Mouse (Mus musculus) kidney, embryonic 16.5 days (tissue): ENCODE measurements around the gene Mcm8. TPM values are rescaled to one million over a fixed set of nuclear protein-coding genes. Genes with fewer than 3 reads are reported as not detected.

Experiments
- ATAC-seq: fragments of 200-750 bp; cut with Nextera tagmentation; 2 replicates; pipeline ENCODE4 v1.8.0; 2017; ENCODE audit warnings: moderate TSS enrichment; ENCODE audit not compliant: low FRiP score, low TSS enrichment
- H3K27ac ChIP-seq: fragments of 300-500 bp; sonication (generic); 2 replicates; pipeline ENCODE4 v1.5.1; 2014; ENCODE audit warnings: low read length
- H3K27me3 ChIP-seq: fragments of 300-500 bp; sonication (generic); 2 replicates; pipeline ENCODE4 v1.6.1; 2014; ENCODE audit warnings: low read length, control low read depth, mixed read lengths; ENCODE audit not compliant: insufficient read depth
- H3K36me3 ChIP-seq: fragments of 300-500 bp; sonication (generic); 2 replicates; pipeline ENCODE4 v1.6.1; 2014; ENCODE audit warnings: low read length, control low read depth, mixed read lengths; ENCODE audit not compliant: insufficient read depth
- H3K4me1 ChIP-seq: fragments of 300-500 bp; sonication (generic); 2 replicates; pipeline ENCODE4 v1.6.1; 2014; ENCODE audit warnings: low read length, control low read depth, mixed read lengths; ENCODE audit not compliant: insufficient read depth
- H3K4me2 ChIP-seq: fragments of 300-500 bp; sonication (generic); replicated peaks from 2 replicates; pipeline ENCODE4 v1.6.1; 2014; ENCODE audit warnings: low read depth, low read length
- H3K4me3 ChIP-seq: fragments of 300-500 bp; sonication (generic); 2 replicates; pipeline ENCODE4 v1.5.1; 2014; ENCODE audit warnings: mild to moderate bottlenecking, low read length
- H3K9ac ChIP-seq: fragments of 300-500 bp; sonication (generic); replicated peaks from 2 replicates; pipeline ENCODE4 v1.6.1; 2014; ENCODE audit warnings: low read length
- H3K9me3 ChIP-seq: fragments of 300-500 bp; sonication (generic); 2 replicates; pipeline ENCODE4 v1.6.1; 2016; ENCODE audit warnings: low read length, control low read depth
- WGBS: fragments of 180-500 bp; shearing (Covaris S2); extraction: QIAGEN DNeasy Blood & Tissue Kit; methylation state at CpG from one replicate; pipeline ENCODE4 v1.1.7; 2014; 5-methylcytosine and 5-hydroxymethylcytosine counted together
- polyA plus RNA-seq: library from polyadenylated mRNA; unstranded; fragments of >200 nt; fragmentation: Nextera tagmentation; extraction: Ambion mirVana; gene quantifications from 2 replicates; pipeline ENCODE4 v1.2.1, GENCODE M21; 2015

The Mcm8 gene
- polyA plus RNA-seq, 1 experiment from 2014 or later, result 13.8 TPM

GRCm38 (mm10) chr2:132846407-132847358 lies 30.7 kb downstream of the Mcm8 start, which contains the start of gene Crls1:
TSS of gene Crls1 (plus strand) at chr2:132846666.
- under 1% methylated on average over 84 of the region's 96 CpGs for WGBS
- peak within 1 kb of the TSS; percentile 75 for H3K4me2 ChIP-seq
- ATAC-seq, result peak; percentile 94
- peak within 1 kb of the TSS; percentile 96 for H3K4me3 ChIP-seq
- no peaks in the 10 kb centered on the region for H3K9me3 ChIP-seq
- peak within 1 kb of the TSS; percentile 89 for H3K9ac ChIP-seq
- H3K36me3 ChIP-seq, result 0 out of 2 replicates have a peak, but pooled peaks cover 3% of the 10 kb centered on the region
- no peaks in the 10 kb centered on the region for H3K27me3 ChIP-seq
- peak within 1 kb of the TSS; percentile 91 for H3K27ac ChIP-seq
- peaks cover 11% of the 10 kb centered on the region for H3K4me1 ChIP-seq

DNA sequence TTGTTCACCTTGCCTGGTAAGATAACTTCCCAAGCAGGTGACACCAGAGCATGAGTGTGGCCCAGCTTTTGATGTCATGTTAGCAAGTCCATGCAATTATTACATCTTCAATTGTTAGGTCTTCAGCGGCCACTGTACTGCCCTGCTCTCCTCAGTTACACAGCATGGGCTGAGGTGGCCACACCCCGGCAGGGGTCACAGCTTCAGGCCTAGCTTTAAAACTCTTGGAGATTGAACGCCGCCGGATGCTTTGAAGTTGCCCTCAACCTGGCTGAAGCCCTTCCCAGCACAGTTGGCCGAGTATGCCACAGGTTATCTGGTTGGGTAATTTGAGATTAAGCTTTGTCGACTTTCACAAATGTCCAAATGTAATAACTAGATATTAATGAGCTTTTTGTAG lies 31.6 kb downstream of the Mcm8 start:
- H3K4me3 ChIP-seq, result peak overlapping the region; percentile 96
- no peaks in the 10 kb centered on the region for H3K27me3 ChIP-seq
- H3K36me3 ChIP-seq, result 0 out of 2 replicates have a peak, but pooled peaks cover 6% of the 10 kb centered on the region
- H3K4me1 ChIP-seq, result peaks cover 11% of the 10 kb centered on the region
- H3K9ac ChIP-seq, result peak overlapping the region; percentile 89
- no peak for ATAC-seq
- H3K27ac ChIP-seq, result no peak overlapping the region
- no peaks in the 10 kb centered on the region for H3K9me3 ChIP-seq
- 10% methylated on average over 7 of the region's 7 CpGs for WGBS
- H3K4me2 ChIP-seq, result peak overlapping the region; percentile 75

GRCm38 (mm10) chr2:132848361-132848760 lies 32.4 kb downstream of the Mcm8 start:
- Histone ChIP-seq H3K27me3 (no peaks in the 10 kb centered on the region), H3K4me3 (no peak overlapping the region), H3K9me3 (no peaks in the 10 kb centered on the region), H3K9ac (no peak overlapping the region), H3K4me1 (peaks cover 11% of the 10 kb centered on the region), H3K36me3 (0 out of 2 replicates have a peak, but pooled peaks cover 6% of the 10 kb centered on the region), H3K4me2 (no peak overlapping the region), H3K27ac (no peak overlapping the region)
- ATAC-seq, result no peak
- 86% methylated on average over 4 of the region's 4 CpGs for WGBS

DNA sequence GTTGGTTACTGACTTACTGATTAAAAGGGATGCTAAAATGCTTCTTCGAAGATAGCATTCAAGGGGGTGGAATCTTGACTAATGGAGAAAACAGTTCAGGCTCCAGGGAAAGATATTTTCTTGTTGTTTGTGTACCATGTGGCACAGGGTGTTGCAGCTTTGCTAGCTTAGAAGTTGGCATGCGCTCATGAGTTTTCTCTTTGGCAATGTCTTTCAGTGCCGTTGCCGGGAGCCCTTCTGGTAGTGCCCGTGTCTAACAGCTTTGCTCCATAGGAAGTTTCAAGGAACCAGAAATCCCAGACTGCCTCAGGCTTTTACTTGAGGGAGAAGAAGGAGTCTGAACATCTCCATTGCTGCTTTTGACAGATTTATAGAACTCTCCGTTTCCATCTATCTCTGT lies 33.2 kb downstream of the Mcm8 start:
- no peak for ATAC-seq
- WGBS, result 90% methylated on average over 6 of the region's 6 CpGs
- H3K27ac ChIP-seq, result no peak overlapping the region
- H3K36me3 ChIP-seq, result 0 out of 2 replicates have a peak, but pooled peaks cover 6% of the 10 kb centered on the region
- H3K9me3 ChIP-seq, result no peaks in the 10 kb centered on the region
- no peak overlapping the region for H3K4me3 ChIP-seq
- H3K9ac ChIP-seq, result no peak overlapping the region
- peaks cover 11% of the 10 kb centered on the region for H3K4me1 ChIP-seq
- no peak overlapping the region for H3K4me2 ChIP-seq
- no peaks in the 10 kb centered on the region for H3K27me3 ChIP-seq

DNA sequence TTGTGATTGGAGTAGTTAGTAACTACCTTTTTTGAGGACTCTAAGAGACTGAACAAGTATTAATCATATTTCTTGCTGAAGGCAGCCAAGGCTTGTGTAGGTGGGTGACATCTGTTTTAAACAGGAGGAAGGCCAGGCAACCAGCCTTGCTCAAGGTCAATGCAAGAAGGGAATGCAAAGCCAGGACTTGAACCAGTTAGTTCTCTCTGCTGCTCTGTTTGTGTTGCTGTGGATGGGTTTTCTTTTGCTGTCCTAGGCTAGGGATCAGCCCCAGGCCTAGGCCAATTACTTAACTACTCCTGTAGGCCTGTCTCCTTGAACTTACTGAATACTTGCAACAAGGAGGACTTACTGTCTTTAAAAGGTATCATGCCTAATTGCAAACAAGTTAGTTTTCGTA lies 37.1 kb downstream of the Mcm8 start:
- Histone ChIP-seq H3K27me3 (no peaks in the 10 kb centered on the region), H3K4me2 (no peak overlapping the region), H3K4me3 (no peak overlapping the region), H3K9me3 (no peaks in the 10 kb centered on the region), H3K36me3 (0 out of 2 replicates have a peak, but pooled peaks cover 5% of the 10 kb centered on the region), H3K9ac (no peak overlapping the region), H3K4me1 (peaks cover 3% of the 10 kb centered on the region; the same call in 1 of the 2 replicates), H3K27ac (no peak overlapping the region)
- ATAC-seq, result no peak
- 96% methylated on average over 1 of the region's 1 CpGs for WGBS

- H3K36me3 ChIP-seq, result 0 out of 2 replicates have a peak, but pooled peaks cover 5% of the 10 kb centered on the region
- H3K9ac ChIP-seq, result no peak overlapping the region
- H3K4me2 ChIP-seq, result no peak overlapping the region
- WGBS, result 86% methylated on average over 5 of the region's 5 CpGs
- no peaks in the 10 kb centered on the region for H3K27me3 ChIP-seq
- no peaks in the 10 kb centered on the region for H3K4me1 ChIP-seq
- no peak overlapping the region for H3K27ac ChIP-seq
- no peaks in the 10 kb centered on the region for H3K9me3 ChIP-seq
- no peak for ATAC-seq
- no peak overlapping the region for H3K4me3 ChIP-seq
Measured at GRCm38 (mm10) chr2:132856333-132856732, 40.4 kb downstream of the Mcm8 start.

DNA sequence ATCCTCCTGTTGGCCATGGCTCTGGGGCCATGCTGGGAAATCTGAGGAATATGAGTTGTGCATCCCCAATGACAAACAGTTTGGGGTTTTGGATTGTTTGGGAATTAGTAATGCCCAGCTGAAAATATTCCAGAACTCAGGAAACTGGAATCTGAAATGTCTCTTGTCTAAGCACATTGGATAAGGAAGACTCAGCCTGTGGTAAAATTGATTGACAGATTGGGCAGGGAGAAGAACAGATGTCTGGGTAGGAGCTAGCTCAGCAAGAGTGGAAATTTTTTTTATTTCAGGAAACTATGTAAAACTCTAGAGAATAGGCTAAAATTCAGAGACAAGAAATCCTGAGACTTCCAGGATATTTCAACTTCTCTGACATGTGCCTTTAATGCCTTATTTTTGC lies 44.5 kb downstream of the Mcm8 start:
- no peaks in the 10 kb centered on the region for H3K27me3 ChIP-seq
- no peak overlapping the region for H3K4me2 ChIP-seq
- no peak overlapping the region for H3K4me3 ChIP-seq
- H3K4me1 ChIP-seq, result no peaks in the 10 kb centered on the region
- H3K9ac ChIP-seq, result no peak overlapping the region
- no peaks in the 10 kb centered on the region for H3K9me3 ChIP-seq
- no peak for ATAC-seq
- peaks cover 14% of the 10 kb centered on the region; the same call in 1 of the 2 replicates for H3K36me3 ChIP-seq
- no peak overlapping the region for H3K27ac ChIP-seq

GRCm38 (mm10) chr2:132861456-132861855 lies 45.5 kb downstream of the Mcm8 start:
- H3K27ac ChIP-seq, result no peak overlapping the region
- no peak for ATAC-seq
- no peaks in the 10 kb centered on the region for H3K4me1 ChIP-seq
- no peak overlapping the region for H3K9ac ChIP-seq
- no peak overlapping the region for H3K4me3 ChIP-seq
- no peaks in the 10 kb centered on the region for H3K9me3 ChIP-seq
- WGBS, result 96% methylated on average over 2 of the region's 2 CpGs
- H3K4me2 ChIP-seq, result no peak overlapping the region
- peaks cover 17% of the 10 kb centered on the region; the same call in 1 of the 2 replicates for H3K36me3 ChIP-seq
- no peaks in the 10 kb centered on the region for H3K27me3 ChIP-seq

DNA sequence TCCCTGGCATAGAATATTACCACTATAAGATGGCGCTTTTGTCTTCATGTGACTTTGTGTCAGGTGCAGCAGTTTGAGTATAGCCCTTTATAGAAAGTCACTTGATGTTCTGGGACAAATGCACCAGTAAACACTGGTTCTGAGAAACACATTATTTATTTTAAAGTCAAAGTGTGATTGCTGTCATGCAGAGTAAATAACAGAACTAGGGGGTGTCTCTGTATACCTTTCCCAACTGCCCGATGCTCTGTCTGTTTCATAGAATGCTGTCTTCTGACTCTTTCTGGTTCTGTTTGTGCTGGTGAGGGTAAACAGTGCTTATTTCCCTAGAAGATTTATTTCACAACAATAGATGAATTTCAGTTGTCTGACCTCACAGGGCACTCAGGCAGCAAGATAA lies 47.4 kb downstream of the Mcm8 start:
- no peaks in the 10 kb centered on the region for H3K4me1 ChIP-seq
- H3K36me3 ChIP-seq, result peaks cover 17% of the 10 kb centered on the region; the same call in 1 of the 2 replicates
- no peak overlapping the region for H3K4me2 ChIP-seq
- ATAC-seq, result no peak
- WGBS, result 93% methylated on average over 2 of the region's 2 CpGs
- no peak overlapping the region for H3K9ac ChIP-seq
- no peak overlapping the region for H3K4me3 ChIP-seq
- H3K27ac ChIP-seq, result no peak overlapping the region
- no peaks in the 10 kb centered on the region for H3K9me3 ChIP-seq
- no peaks in the 10 kb centered on the region for H3K27me3 ChIP-seq

- Histone ChIP-seq H3K4me2 (no peak overlapping the region), H3K4me1 (no peaks in the 10 kb centered on the region), H3K36me3 (peaks cover 15% of the 10 kb centered on the region; the same call in 1 of the 2 replicates), H3K4me3 (no peak overlapping the region), H3K27ac (no peak overlapping the region), H3K27me3 (no peaks in the 10 kb centered on the region), H3K9me3 (no peaks in the 10 kb centered on the region), H3K9ac (no peak overlapping the region)
- ATAC-seq, result no peak
- 68% methylated on average over 5 of the region's 5 CpGs for WGBS
Measured at GRCm38 (mm10) chr2:132867521-132867920, 51.6 kb downstream of the Mcm8 start.
